Mouse (Mus musculus): ENCODE measurements around the gene Tmem198.

DNA sequence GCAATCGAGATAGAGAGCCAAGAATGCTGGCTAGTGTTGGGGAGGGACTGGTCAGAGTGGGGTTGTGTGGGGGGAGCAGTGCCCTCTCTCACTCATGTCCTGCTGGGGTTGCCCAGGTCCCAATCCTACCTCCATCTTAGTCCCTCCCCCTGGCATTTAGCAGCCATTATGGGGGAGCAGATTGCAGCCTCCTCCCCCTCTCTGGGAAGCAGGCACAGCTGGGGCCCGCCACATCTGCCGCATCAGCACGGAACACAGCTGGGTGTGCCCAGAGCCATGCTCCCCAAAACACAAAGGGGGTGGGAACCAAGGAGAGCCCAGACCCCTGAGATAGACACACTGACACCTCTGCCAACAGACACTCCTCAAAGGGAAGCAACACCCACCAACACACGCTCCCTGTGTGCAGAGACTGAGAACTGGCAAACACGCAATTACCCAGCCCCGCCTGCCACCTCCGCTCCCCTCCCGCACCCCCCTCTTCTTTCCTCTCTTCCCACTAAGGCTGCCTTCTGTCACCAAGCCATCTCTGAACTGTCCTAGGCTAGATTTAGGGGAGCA lies 34.1 kb upstream of the Tmem198 start:
- TF ChIP-seq CTCF (IDR thresholded peaks at IDR 0.05; ENCODE audit: extremely low read depth, insufficient read length, insufficient replicate concordance, low read depth, low read length) (no peak), POLR2A (IDR thresholded peaks at IDR 0.05; ENCODE audit: low read depth, low read length) (no peak)
